Mouse (Mus musculus): ENCODE data around the gene Nrp1.

DNA sequence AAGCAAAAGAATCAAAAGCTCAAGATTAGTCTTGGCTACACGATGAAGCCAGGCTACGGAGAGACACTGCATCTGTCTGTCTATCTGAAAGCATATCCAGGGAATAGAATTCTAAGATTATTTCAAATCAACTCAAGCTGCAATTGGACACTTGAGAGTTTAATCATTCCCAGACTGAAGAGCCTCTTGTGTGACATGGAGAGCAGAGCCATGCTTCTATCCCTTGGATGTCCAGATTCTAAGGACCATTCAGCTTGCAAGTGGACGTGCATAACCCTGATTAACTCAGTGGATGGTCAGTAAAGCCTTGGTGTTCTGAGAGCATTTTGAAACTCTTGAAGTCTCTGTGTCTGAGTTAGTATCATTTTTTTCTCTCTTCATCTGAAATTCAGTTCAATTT, 95.6 kb downstream of the Nrp1 start:
- TF ChIP-seq CHD2 (IDR thresholded peaks at IDR 0.05; ENCODE audit: low read depth, low read length), result no peak
- no peak for TF ChIP-seq ZC3H11A (IDR thresholded peaks at IDR 0.05; ENCODE audit: borderline replicate concordance, low read depth, low read length)
- TF ChIP-seq HCFC1 (IDR thresholded peaks at IDR 0.05; ENCODE audit: borderline replicate concordance, insufficient read depth, low read length), result no peak
- TF ChIP-seq ZNF384 (IDR thresholded peaks at IDR 0.05; ENCODE audit: low read depth, low read length), result no peak
